Mouse (Mus musculus) urinary bladder, adult 18-20 months (tissue): ENCODE measurements around the gene Utp20.

Source experiments
- DNase-seq, 2 experiments: peaks; one replicate each; pipeline ENCODE4 v3.0.0; 2022; ENCODE audit warnings: low spot score in 2 of 2, mixed read lengths in 2 of 2

Utp20 gene

GRCm38 (mm10) chr10:88826188-88826946 lies at the start of gene Utp20:
Utp20 (minus strand) TSS chr10:88826804.
- DNase-seq = peak; percentile 73 to 86

GRCm38 (mm10) chr10:88874870-88875269 lies 48.3 kb upstream of the Utp20 start:
- DNase-seq = no peak

GRCm38 (mm10) chr10:88866017-88866416 lies 39.4 kb upstream of the Utp20 start:
- no peak for DNase-seq

GRCm38 (mm10) chr10:88862293-88862692 lies 35.7 kb upstream of the Utp20 start:
- no peak for DNase-seq

GRCm38 (mm10) chr10:88861416-88861815 lies 34.8 kb upstream of the Utp20 start:
- no peak for DNase-seq

- DNase-seq = no peak
Measured at GRCm38 (mm10) chr10:88860911-88861310, 34.3 kb upstream of the Utp20 start.

GRCm38 (mm10) chr10:88853326-88853725 lies 26.7 kb upstream of the Utp20 start:
- DNase-seq = no peak

GRCm38 (mm10) chr10:88849976-88850375 lies 23.4 kb upstream of the Utp20 start:
- no peak for DNase-seq

- DNase-seq = no peak
Measured at GRCm38 (mm10) chr10:88848876-88849476, 22.4 kb upstream of the Utp20 start.

GRCm38 (mm10) chr10:88834227-88834626 lies 7.6 kb upstream of the Utp20 start:
- DNase-seq = no peak

GRCm38 (mm10) chr10:88828361-88828760 lies 1.8 kb upstream of the Utp20 start:
- DNase-seq = no peak

- no peak for DNase-seq
Measured at GRCm38 (mm10) chr10:88827596-88827995, 992 bp upstream of the Utp20 start.

GRCm38 (mm10) chr10:88826947-88827306 lies 323 bp upstream of the Utp20 start:
- peak in 1 of 2 experiments; percentile 3 for DNase-seq

- DNase-seq = no peak
Measured at GRCm38 (mm10) chr10:88817335-88817734, 9.3 kb downstream of the Utp20 start.

GRCm38 (mm10) chr10:88815256-88815655 lies 11.3 kb downstream of the Utp20 start:
- no peak for DNase-seq

- DNase-seq = no peak
Measured at GRCm38 (mm10) chr10:88811704-88812103, 14.9 kb downstream of the Utp20 start.

- DNase-seq = no peak
Measured at GRCm38 (mm10) chr10:88802236-88802635, 24.4 kb downstream of the Utp20 start.

- DNase-seq = no peak
Measured at GRCm38 (mm10) chr10:88799381-88799780, 27.2 kb downstream of the Utp20 start.

GRCm38 (mm10) chr10:88797452-88797851 lies 29.2 kb downstream of the Utp20 start:
- DNase-seq = no peak

- DNase-seq = no peak
Measured at GRCm38 (mm10) chr10:88796939-88797338, 29.7 kb downstream of the Utp20 start.

- DNase-seq = no peak
Measured at GRCm38 (mm10) chr10:88795226-88795625, 31.4 kb downstream of the Utp20 start.

- no peak for DNase-seq
Measured at GRCm38 (mm10) chr10:88794606-88795005, 32.0 kb downstream of the Utp20 start.

- no peak for DNase-seq
Measured at GRCm38 (mm10) chr10:88793671-88794070, 32.9 kb downstream of the Utp20 start.
